Mouse (Mus musculus): ENCODE data around the gene Sox4. TPM values are rescaled to one million over a fixed set of nuclear protein-coding genes. Genes with fewer than 3 reads are reported as not detected.
A peak's percentile ranks its signal among the peaks of the same experiment; 100 is the strongest.

The Sox4 gene
- total RNA-seq, 2 experiments from 2014 or later: 31.2 to 34.1 TPM

- intact Hi-C loops (cut with DNase I): no loop called here
- DNase-seq: no peak
Observed at GRCm38 (mm10) chr13:28949279-28949915, 4.1 kb downstream of the Sox4 start.

DNA sequence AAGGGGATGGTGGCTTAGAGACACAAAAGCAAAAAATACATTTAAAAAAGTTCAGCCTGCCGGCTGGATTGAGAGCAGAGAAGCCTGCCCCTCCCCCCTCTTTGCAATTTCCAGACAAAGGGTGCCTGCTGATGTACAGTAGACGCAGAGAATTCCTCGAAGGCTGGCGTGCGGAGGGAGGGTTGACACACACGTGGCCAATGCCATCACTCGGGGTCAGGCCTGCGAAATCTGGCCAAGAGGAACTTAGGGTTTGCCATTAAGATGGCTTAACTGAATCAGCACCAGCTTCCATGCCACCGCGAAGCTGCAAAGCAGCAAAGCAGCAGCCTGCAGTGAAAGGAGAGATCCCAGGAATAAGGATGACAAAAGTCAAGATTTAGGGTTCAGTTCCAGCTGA is 5.0 kb downstream of the Sox4 start:
- intact Hi-C loops (cut with DNase I): loop anchor here (1.0 kb wide), 1 partner anchor 527 kb away; no protein-coding TSS in a partner anchor
- peak; percentile 35 to 45 for DNase-seq

GRCm38 (mm10) chr13:28947740-28948441 is 5.6 kb downstream of the Sox4 start:
- intact Hi-C loops (cut with DNase I): loop anchor here (1.0 kb wide), 1 partner anchor 527 kb away; no protein-coding TSS in a partner anchor
- no peak for DNase-seq

DNA sequence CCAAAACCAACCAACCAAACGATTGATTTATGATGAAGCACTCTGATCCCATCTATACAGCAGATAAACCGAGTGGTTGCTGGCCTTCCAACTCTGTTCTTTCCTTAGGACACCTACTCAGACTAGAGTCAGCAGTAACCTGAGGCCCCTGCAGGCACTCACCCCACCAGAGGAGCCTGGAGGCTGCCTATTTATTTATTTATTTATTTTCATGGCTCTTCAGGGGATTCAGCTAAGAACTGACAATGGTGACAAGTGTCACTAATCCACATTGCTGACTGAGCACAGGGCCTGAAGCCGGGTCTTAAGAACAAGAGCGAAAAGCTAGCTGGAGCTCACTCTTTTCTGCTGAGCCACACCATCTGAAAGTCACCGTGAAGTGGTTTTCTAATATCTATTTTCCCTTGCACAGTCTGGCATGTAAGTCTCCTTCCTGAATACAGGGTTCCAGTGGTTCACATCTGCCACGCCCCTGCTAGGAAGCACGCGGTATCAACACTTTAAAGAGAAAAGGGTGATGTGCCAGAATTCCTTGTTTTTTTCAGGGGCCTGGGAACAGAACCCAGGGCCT is 6.9 kb downstream of the Sox4 start:
- intact Hi-C loops (cut with DNase I): no loop called here
- DNase-seq: no peak

GRCm38 (mm10) chr13:28945681-28946080 is 7.8 kb downstream of the Sox4 start:
- no peak for DNase-seq
- intact Hi-C loops (cut with DNase I): no loop called here

DNA sequence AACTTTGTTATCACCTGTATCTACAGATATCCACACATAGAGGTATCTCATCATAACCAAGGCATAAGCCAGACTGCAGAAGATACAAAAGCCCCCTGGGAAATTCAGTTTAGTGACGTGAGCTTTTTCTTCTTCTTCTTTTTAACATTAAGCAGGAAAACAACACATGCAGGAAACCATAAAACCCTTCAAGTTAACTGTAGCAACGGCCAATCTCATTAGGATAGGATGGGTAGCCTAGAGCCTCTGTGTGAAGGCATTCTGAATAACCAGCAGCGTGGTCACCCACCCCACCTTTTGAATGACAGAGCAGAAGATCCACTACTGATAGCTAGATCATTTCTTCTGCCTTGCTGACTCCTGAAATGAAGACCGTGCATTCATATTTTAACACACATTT is 10.6 kb downstream of the Sox4 start:
- DNase-seq: no peak
- intact Hi-C loops (cut with DNase I): no loop called here

- no peak for DNase-seq
- intact Hi-C loops (cut with DNase I): no loop called here
Observed at GRCm38 (mm10) chr13:28941983-28942630, 11.4 kb downstream of the Sox4 start.

DNA sequence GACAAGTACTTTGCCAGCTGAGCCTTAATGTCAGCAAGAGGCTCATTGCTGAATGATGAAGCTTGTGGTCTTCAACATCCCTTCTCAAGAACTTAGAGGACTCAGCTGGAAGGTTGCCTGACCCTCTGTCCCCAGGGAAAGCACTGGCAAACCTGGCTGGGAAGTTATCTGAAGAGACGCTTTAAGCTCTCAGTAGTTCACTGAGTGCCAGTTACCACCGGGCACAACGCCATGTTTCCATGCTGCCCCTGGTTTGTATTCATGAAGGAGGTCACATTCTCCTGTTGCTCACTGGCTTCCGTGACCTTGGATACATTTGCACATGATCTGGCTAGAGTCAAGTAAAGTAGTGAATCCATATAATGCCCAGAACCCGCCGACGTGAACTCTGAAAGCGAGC is 20.1 kb downstream of the Sox4 start:
- peak; percentile 81 to 83 for DNase-seq
- intact Hi-C loops (cut with DNase I): loop anchor here (5.0 kb wide), 1 partner anchor 161 kb away; no protein-coding TSS in a partner anchor

DNA sequence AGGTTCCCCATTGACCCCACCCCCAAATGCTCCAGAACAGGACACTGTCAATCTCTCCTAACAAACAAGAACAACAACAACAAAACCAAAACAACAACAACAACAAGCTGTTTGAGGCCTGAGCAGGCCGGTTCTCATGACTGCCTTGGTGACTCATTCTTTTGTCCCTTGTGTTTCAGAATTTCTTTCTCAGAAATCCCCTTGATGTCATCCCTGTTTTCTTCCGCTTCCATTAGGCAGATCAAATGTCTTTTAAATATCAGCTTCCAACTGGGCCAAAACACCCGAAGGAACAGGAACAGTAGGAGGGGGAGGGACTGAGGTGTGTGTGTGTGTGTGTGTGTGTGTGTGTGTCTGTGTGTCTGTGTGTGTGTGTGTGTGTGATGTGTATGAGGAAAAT is 21.7 kb downstream of the Sox4 start:
- intact Hi-C loops (cut with DNase I): loop anchor here (5.0 kb wide), 1 partner anchor 159 kb away; no protein-coding TSS in a partner anchor

GRCm38 (mm10) chr13:28931266-28931665 is 22.2 kb downstream of the Sox4 start:
- DNase-seq: peak in 1 of 2 experiments; percentile 41
- intact Hi-C loops (cut with DNase I): loop anchor here (5.0 kb wide), 1 partner anchor 159 kb away; no protein-coding TSS in a partner anchor

More for the DNA sequence above, 21.7 kb downstream of the Sox4 start:
- DNase-seq: no peak

- no peak for DNase-seq
- intact Hi-C loops (cut with DNase I): loop anchor here (5.0 kb wide), 1 partner anchor 158 kb away; no protein-coding TSS in a partner anchor
Observed at GRCm38 (mm10) chr13:28930364-28930763, 23.1 kb downstream of the Sox4 start.

DNA sequence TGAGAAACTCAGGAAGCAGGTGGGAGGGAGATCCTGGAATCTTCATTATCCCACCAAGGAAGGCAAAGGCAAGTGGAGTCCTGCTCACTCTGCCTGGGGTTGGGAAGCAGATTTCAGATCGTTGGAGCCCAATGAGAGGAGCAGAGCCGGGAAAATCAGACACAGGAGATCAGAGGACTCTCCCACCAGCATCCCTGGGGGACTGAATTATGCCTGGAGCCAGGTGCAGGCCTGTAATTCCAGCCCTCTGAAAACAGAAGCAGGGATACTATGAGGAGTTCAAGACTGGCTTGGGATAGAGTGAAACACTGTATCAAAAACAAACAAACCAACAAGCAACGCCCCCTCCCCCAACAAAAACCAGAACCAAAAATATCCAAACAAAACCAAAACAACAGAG is 23.6 kb downstream of the Sox4 start:
- intact Hi-C loops (cut with DNase I): loop anchor here (5.0 kb wide), 1 partner anchor 158 kb away; no protein-coding TSS in a partner anchor
- DNase-seq: no peak

DNA sequence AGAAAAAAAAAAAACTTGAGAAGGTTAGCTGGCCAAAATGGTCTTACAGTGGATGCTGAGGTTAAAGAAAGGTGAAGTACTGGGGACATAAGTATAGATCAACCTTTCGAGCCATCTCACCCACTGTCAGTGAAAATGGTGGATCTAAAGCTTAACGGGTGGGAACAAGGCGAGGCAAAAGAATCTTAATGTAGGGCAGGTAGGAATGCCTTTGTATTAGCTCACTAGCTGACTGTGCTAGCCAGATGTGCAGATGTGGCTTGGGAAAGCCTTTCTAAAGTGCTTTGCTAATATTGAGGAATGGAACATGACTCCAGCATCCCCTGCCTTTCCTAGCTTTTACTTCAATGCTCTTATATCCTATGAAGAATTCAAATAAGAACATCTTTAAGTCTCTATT is 30.4 kb downstream of the Sox4 start:
- intact Hi-C loops (cut with DNase I): no loop called here
- DNase-seq: no peak

GRCm38 (mm10) chr13:28917379-28918250 is 35.9 kb downstream of the Sox4 start:
- intact Hi-C loops (cut with DNase I): no loop called here
- DNase-seq: no peak

DNA sequence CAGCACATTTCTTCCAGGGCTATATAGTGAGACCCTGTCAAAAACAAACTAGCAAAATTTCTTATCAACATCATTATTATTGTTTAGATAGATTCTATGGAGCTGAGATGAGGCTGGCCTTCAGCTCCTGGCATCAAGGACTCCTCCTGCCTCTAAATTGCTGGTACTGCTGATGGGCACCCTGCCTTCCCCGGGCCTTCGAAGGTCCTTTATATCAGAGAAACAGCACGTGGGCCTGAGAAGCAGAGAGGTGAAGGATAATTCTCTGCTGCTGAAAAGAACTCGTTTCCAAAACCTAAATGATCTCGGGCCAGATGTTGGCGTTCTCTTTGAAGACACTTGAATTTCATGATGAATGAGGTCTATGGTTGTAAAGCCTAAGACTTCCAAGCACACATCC is 39.9 kb downstream of the Sox4 start:
- DNase-seq: no peak
- intact Hi-C loops (cut with DNase I): no loop called here

DNA sequence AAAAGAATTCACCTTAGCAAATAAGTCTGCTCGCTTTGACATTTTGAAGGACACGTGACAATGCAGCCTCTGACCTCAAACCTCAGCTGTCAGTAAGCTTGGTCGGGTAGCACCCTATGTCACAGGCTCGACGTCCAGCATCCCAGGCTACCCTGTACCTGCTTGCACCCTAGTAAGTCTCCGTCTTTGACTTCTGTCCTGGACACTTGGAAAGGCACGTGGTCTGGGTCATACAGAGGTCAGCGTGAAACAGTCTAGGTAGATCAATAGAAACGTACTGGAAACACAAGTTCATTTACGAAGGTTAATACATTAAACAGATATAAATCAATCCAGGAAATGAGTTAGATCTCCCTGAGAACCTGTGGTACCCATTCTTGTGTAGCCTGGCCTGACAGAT is 46.5 kb downstream of the Sox4 start:
- intact Hi-C loops (cut with DNase I): no loop called here
- no peak for DNase-seq
